Mouse (Mus musculus) embryonic facial prominence, embryonic 10.5 days (tissue): Measurements from ENCODE around the gene Snx22. TPM values are rescaled to one million over a fixed set of nuclear protein-coding genes. Genes with fewer than 3 reads are reported as not detected.

ENCODE experiments used
- DNase-seq: peaks from one replicate; pipeline ENCODE4 v3.0.0-alpha.2; 2017; ENCODE audit warnings: low spot score
- H3K27ac ChIP-seq: fragments of 300-500 bp; sonication (generic); replicated peaks from 2 replicates; pipeline ENCODE4 v1.5.1; 2016; ENCODE audit warnings: mild to moderate bottlenecking
- H3K27me3 ChIP-seq: fragments of 300-500 bp; sonication (generic); replicated peaks from 2 replicates; pipeline ENCODE4 v1.6.1; 2016; ENCODE audit warnings: low read depth, mild to moderate bottlenecking; ENCODE audit not compliant: poor library complexity, severe bottlenecking
- H3K36me3 ChIP-seq: fragments of 300-500 bp; sonication (generic); replicated peaks from 2 replicates; pipeline ENCODE4 v1.6.1; 2016; ENCODE audit warnings: mild to moderate bottlenecking, moderate library complexity
- H3K4me1 ChIP-seq: fragments of 300-500 bp; sonication (generic); 2 replicates; pipeline ENCODE4 v1.6.1; 2016
- H3K4me3 ChIP-seq: fragments of 300-500 bp; sonication (generic); 2 replicates; pipeline ENCODE4 v1.5.1; 2016; ENCODE audit warnings: mild to moderate bottlenecking, moderate library complexity
- H3K9me3 ChIP-seq: fragments of 300-500 bp; sonication (generic); 2 replicates; pipeline ENCODE4 v1.6.1; 2016; ENCODE audit warnings: mild to moderate bottlenecking
- WGBS: fragments of 180-500 bp; shearing (Covaris S2); methylation state at CpG from one replicate; pipeline ENCODE4 v1.1.7; 2016; 5-methylcytosine and 5-hydroxymethylcytosine counted together
- polyA plus RNA-seq: library from polyadenylated mRNA; unstranded; fragments of >200 nt; fragmentation: Nextera tagmentation; extraction: Ambion mirVana; gene quantifications from 2 replicates; pipeline ENCODE4 v1.2.1, GENCODE M21; 2016

Gene Snx22
- polyA plus RNA-seq, 1 experiment from 2014 or later: 3.6 TPM

GRCm38 (mm10) chr9:66042331-66042730, 27.2 kb downstream of the Snx22 start:
- DNase-seq: no peak
- WGBS: 84% methylated on average over 4 of the region's 4 CpGs
- H3K36me3 ChIP-seq: peaks cover 52% of the 10 kb centered on the region
- H3K9me3 ChIP-seq: no peaks in the 10 kb centered on the region
- no peaks in the 10 kb centered on the region for H3K27me3 ChIP-seq
- no peak overlapping the region for H3K4me3 ChIP-seq
- H3K4me1 ChIP-seq: no peaks in the 10 kb centered on the region
- no peak overlapping the region for H3K27ac ChIP-seq

GRCm38 (mm10) chr9:66040801-66041200, 28.7 kb downstream of the Snx22 start:
- Histone ChIP-seq H3K4me3 (no peak overlapping the region), H3K36me3 (peaks cover 61% of the 10 kb centered on the region), H3K4me1 (no peaks in the 10 kb centered on the region), H3K27ac (no peak overlapping the region), H3K27me3 (no peaks in the 10 kb centered on the region), H3K9me3 (no peaks in the 10 kb centered on the region)
- DNase-seq: no peak
- 94% methylated on average over 3 of the region's 3 CpGs for WGBS

- DNase-seq: no peak
- Histone ChIP-seq H3K9me3 (no peaks in the 10 kb centered on the region), H3K36me3 (peaks cover 73% of the 10 kb centered on the region), H3K4me3 (no peak overlapping the region), H3K27me3 (no peaks in the 10 kb centered on the region), H3K4me1 (no peaks in the 10 kb centered on the region), H3K27ac (no peak overlapping the region)
- 85% methylated on average over 4 of the region's 4 CpGs for WGBS
Observed at GRCm38 (mm10) chr9:66039290-66039689, 30.2 kb downstream of the Snx22 start.

GRCm38 (mm10) chr9:66038581-66038980, 30.9 kb downstream of the Snx22 start:
- Histone ChIP-seq H3K9me3 (no peaks in the 10 kb centered on the region), H3K4me3 (no peak overlapping the region), H3K4me1 (no peaks in the 10 kb centered on the region), H3K27ac (no peak overlapping the region), H3K27me3 (no peaks in the 10 kb centered on the region), H3K36me3 (peaks cover 78% of the 10 kb centered on the region)
- 93% methylated on average over 4 of the region's 4 CpGs for WGBS
- no peak for DNase-seq

- H3K9me3 ChIP-seq: no peaks in the 10 kb centered on the region
- DNase-seq: no peak
- H3K27me3 ChIP-seq: no peaks in the 10 kb centered on the region
- H3K4me3 ChIP-seq: no peak overlapping the region
- H3K36me3 ChIP-seq: peaks cover 83% of the 10 kb centered on the region
- 92% methylated on average over 4 of the region's 4 CpGs for WGBS
- no peak overlapping the region for H3K27ac ChIP-seq
- no peaks in the 10 kb centered on the region for H3K4me1 ChIP-seq
Observed at GRCm38 (mm10) chr9:66038082-66038481, 31.4 kb downstream of the Snx22 start.

GRCm38 (mm10) chr9:66020601-66021000, 48.9 kb downstream of the Snx22 start:
- no peak overlapping the region for H3K4me3 ChIP-seq
- H3K27me3 ChIP-seq: no peaks in the 10 kb centered on the region
- no peak for DNase-seq
- H3K27ac ChIP-seq: no peak overlapping the region
- H3K4me1 ChIP-seq: no peaks in the 10 kb centered on the region
- H3K36me3 ChIP-seq: peaks cover 36% of the 10 kb centered on the region
- no peaks in the 10 kb centered on the region for H3K9me3 ChIP-seq

Other genes starting within 250 kb of the Snx22 start
- gene Zfp609, start 242.2 kb downstream of the Snx22 start, polyA plus RNA-seq: 6.9 and 7.0 TPM in 2 replicates
- 345 and 346 TPM in 2 replicates for gene Pclaf, start 179.5 kb downstream of the Snx22 start, polyA plus RNA-seq
- gene Trip4, start 160.9 kb downstream of the Snx22 start, polyA plus RNA-seq: 31.7 and 34.1 TPM in 2 replicates
- 18.7 and 19.4 TPM in 2 replicates for gene Csnk1g1, start 160.8 kb downstream of the Snx22 start, polyA plus RNA-seq
- gene Ppib, start 9.5 kb downstream of the Snx22 start, polyA plus RNA-seq: 471 and 486 TPM in 2 replicates
- 124 and 129 TPM in 2 replicates for gene Snx1, start 56.9 kb upstream of the Snx22 start, polyA plus RNA-seq
- 159 and 162 TPM in 2 replicates for gene Ciao2a, start 56.9 kb upstream of the Snx22 start, polyA plus RNA-seq
- 5.3 and 5.8 TPM in 2 replicates for gene Dapk2, start 88.5 kb upstream of the Snx22 start, polyA plus RNA-seq